Mouse (Mus musculus) CH12.LX (cell line): ENCODE measurements around the gene Phf13.

Experiments
- CHD1 ChIP-seq: IDR thresholded peaks from 2 replicates; pipeline ENCODE4 v1.6.1; 2012; ENCODE audit warnings: low read depth, low read length, improper control_type of control experiment, inconsistent platforms
- CHD2 ChIP-seq: IDR thresholded peaks from 2 replicates; pipeline ENCODE4 v1.6.1; 2011; ENCODE audit warnings: low read length, improper control_type of control experiment
- MEF2A ChIP-seq: IDR thresholded peaks from 2 replicates; pipeline ENCODE4 v1.6.1; 2014; ENCODE audit warnings: low read depth, mild to moderate bottlenecking, inconsistent platforms, low read length, improper control_type of control experiment, borderline replicate concordance
- POLR2A ChIP-seq: IDR thresholded peaks from 2 replicates; pipeline ENCODE4 v1.6.1; 2011; ENCODE audit warnings: low read depth, mild to moderate bottlenecking, improper control_type of control experiment, low read length
- USF1 ChIP-seq: IDR thresholded peaks from 2 replicates; pipeline ENCODE4 v1.6.1; 2014; ENCODE audit warnings: low read depth, mild to moderate bottlenecking, inconsistent platforms, low read length, improper control_type of control experiment

DNA sequence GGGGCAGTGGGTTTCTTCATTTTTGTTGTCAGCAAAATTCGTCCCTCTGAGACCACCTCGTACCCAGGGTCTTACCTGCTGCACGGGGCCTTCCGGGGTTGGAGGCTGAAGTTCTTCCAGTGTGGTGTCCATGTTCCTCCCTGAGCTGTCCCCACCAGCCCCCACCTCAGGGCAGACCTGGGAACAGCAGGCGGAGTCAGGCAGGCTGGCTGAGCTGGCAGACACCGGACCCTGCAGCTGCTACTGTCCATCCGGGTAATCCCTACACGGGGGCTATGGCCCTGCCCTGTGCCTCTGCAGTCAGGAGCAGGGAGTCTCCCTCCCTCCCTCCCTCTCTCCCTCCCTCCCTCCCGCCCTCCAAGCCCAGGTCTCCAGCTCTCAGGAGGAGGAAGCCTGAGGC lies 12.5 kb downstream of the Phf13 start:
- TF ChIP-seq POLR2A (0 out of 2 replicates have a peak, but pooled peaks have one; percentile 5), MEF2A (no peak), CHD2 (no peak), USF1 (no peak), CHD1 (no peak)
